ENCODE assay signal across 7 mouse cellular contexts in the genomic region with DNA sequence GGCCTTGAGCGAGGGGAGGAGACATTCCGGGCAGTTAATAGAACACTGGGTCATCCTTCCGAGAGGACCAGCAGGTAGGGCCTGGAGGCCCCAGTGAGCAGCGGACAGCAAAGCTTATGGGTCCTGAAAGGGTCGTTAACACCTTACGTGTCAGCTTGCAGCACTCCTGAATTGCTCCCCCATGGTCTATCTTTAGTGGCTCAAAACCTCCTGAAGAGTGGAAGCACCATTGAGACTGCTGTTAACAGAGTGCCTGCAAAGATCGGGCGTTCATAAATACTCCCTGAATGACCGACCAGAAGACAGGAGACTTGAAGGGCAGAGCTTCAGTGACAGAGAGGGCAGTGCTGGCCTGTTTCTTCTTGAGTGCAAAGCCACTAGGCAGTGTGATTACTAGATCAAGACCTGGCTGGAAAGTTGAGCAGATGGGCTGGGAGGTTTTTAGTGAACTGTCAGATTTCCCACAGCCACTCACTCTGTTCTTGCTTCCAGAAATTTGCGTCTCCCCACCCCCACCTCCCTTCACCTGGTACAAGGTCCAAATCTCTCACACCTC. TPM values are rescaled to one million over a fixed set of nuclear protein-coding genes. Genes with fewer than 3 reads are reported as not detected.
DNase-seq lines count a peak whose midpoint lies in the region; ATAC-seq lines count a peak whose summit lies in the region.

No protein-coding gene starts in this region.

- 27% methylated on average over 10 of the region's 10 CpGs for WGBS in neural tube, embryonic 11.5 days
- WGBS in forebrain, embryonic 10.5 days, result 31% methylated on average over 10 of the region's 10 CpGs
- WGBS in kidney, embryonic 16.5 days, result 28% methylated on average over 10 of the region's 10 CpGs
- 27% methylated on average over 10 of the region's 10 CpGs for WGBS in neural tube, embryonic 12.5 days

- no peaks in the 10 kb centered on the region for H3K27me3 ChIP-seq in neural tube, embryonic 11.5 days (ENCODE audit: control insufficient read depth, insufficient read depth, low read length)
- H3K27me3 ChIP-seq in forebrain, embryonic 10.5 days (ENCODE audit: poor library complexity, severe bottlenecking), result peaks cover 62% of the 10 kb centered on the region
- peaks cover 4% of the 10 kb centered on the region; the same call in 1 of the 2 replicates for H3K27me3 ChIP-seq in kidney, embryonic 16.5 days (ENCODE audit: insufficient read depth, low read length)
- no peaks in the 10 kb centered on the region; the same call in 1 of the 2 replicates for H3K27me3 ChIP-seq in neural tube, embryonic 12.5 days (replicated peaks)

- no peak overlapping the region for H3K27ac ChIP-seq in neural tube, embryonic 11.5 days (ENCODE audit: low read depth, low read length)
- peak overlapping the region; percentile 90 for H3K27ac ChIP-seq in forebrain, embryonic 10.5 days
- H3K27ac ChIP-seq in kidney, embryonic 16.5 days (ENCODE audit: low read length), result peak overlapping the region; percentile 97; the same call in 1 of the 2 replicates
- H3K27ac ChIP-seq in neural tube, embryonic 12.5 days, result no peak overlapping the region

- no peaks in the 10 kb centered on the region for H3K9me3 ChIP-seq in neural tube, embryonic 11.5 days (ENCODE audit: control insufficient read depth, low read length)
- H3K9me3 ChIP-seq in forebrain, embryonic 10.5 days, result no peaks in the 10 kb centered on the region
- H3K9me3 ChIP-seq in kidney, embryonic 16.5 days (ENCODE audit: low read length), result no peaks in the 10 kb centered on the region
- H3K9me3 ChIP-seq in neural tube, embryonic 12.5 days, result no peaks in the 10 kb centered on the region

- H3K4me2 ChIP-seq in neural tube, embryonic 11.5 days (ENCODE audit: low read depth), result peak overlapping the region; percentile 49
- peak overlapping the region; percentile 74 for H3K4me2 ChIP-seq in kidney, embryonic 16.5 days (replicated peaks; ENCODE audit: low read depth, low read length)
- H3K4me2 ChIP-seq in neural tube, embryonic 12.5 days (replicated peaks), result peak overlapping the region; percentile 70

- no peak for ATAC-seq in neural tube, embryonic 11.5 days (ENCODE audit: insufficient read depth, low FRiP score, low TSS enrichment)
- peak; percentile 75 for ATAC-seq in kidney, embryonic 16.5 days (ENCODE audit: low FRiP score, low TSS enrichment)
- ATAC-seq in neural tube, embryonic 12.5 days (ENCODE audit: low FRiP score, low read depth), result no peak; the same call in 1 of the 2 replicates
- no peak for ATAC-seq in cerebellum, adult (ENCODE audit: insufficient number of reproducible peaks, low FRiP score, low TSS enrichment)
- ATAC-seq in erythroid progenitor cell, adult 5-6 weeks (replicated peaks; ENCODE audit: low FRiP score, poor library complexity, severe bottlenecking), result no peak

- H3K9ac ChIP-seq in neural tube, embryonic 11.5 days (ENCODE audit: low read length), result peak overlapping the region; percentile 58
- peak overlapping the region; percentile 73 for H3K9ac ChIP-seq in kidney, embryonic 16.5 days (replicated peaks; ENCODE audit: low read length)
- H3K9ac ChIP-seq in neural tube, embryonic 12.5 days, result peak overlapping the region; percentile 61

- H3K4me1 ChIP-seq in neural tube, embryonic 11.5 days (ENCODE audit: control insufficient read depth, insufficient read depth, low read length), result no peaks in the 10 kb centered on the region
- H3K4me1 ChIP-seq in forebrain, embryonic 10.5 days, result no peaks in the 10 kb centered on the region
- 0 out of 2 replicates have a peak, but pooled peaks cover 3% of the 10 kb centered on the region for H3K4me1 ChIP-seq in kidney, embryonic 16.5 days (ENCODE audit: insufficient read depth, low read length)
- H3K4me1 ChIP-seq in neural tube, embryonic 12.5 days, result no peaks in the 10 kb centered on the region

- H3K36me3 ChIP-seq in neural tube, embryonic 11.5 days (ENCODE audit: control insufficient read depth, insufficient read depth, low read length), result no peaks in the 10 kb centered on the region
- H3K36me3 ChIP-seq in forebrain, embryonic 10.5 days (replicated peaks), result peaks cover 9% of the 10 kb centered on the region
- H3K36me3 ChIP-seq in kidney, embryonic 16.5 days (ENCODE audit: insufficient read depth, low read length), result 0 out of 2 replicates have a peak, but pooled peaks cover 4% of the 10 kb centered on the region
- 0 out of 2 replicates have a peak, but pooled peaks cover 1% of the 10 kb centered on the region for H3K36me3 ChIP-seq in neural tube, embryonic 12.5 days

- DNase-seq in neural tube, embryonic 11.5 days (ENCODE audit: low spot score), result no peak
- DNase-seq in neural tube, embryonic 10.5 days (ENCODE audit: extremely low spot score, low spot score), result no peak
- no peak for DNase-seq in forebrain, embryonic 10.5 days (ENCODE audit: extremely low spot score, low spot score)

- H3K4me3 ChIP-seq in neural tube, embryonic 11.5 days (ENCODE audit: low read depth, low read length), result peak overlapping the region; percentile 40
- H3K4me3 ChIP-seq in forebrain, embryonic 10.5 days, result peak overlapping the region; percentile 60
- H3K4me3 ChIP-seq in kidney, embryonic 16.5 days (ENCODE audit: low read length), result peak overlapping the region; percentile 60
- H3K4me3 ChIP-seq in neural tube, embryonic 12.5 days, result peak overlapping the region; percentile 49

RNA-seq across cellular contexts. Expression of a gene that starts 0.8 kb away (rescaled TPM):
- polyA plus RNA-seq in neural tube, embryonic 11.5 days (2014; fragmentation: Nextera tagmentation; extraction: Ambion mirVana), result 34.9 and 36.3 TPM in 2 replicates
- polyA plus RNA-seq in forebrain, embryonic 10.5 days (2016; fragmentation: Nextera tagmentation; extraction: Ambion mirVana), result 30.7 and 32.5 TPM in 2 replicates
- 40.5 and 43.8 TPM in 2 replicates for polyA plus RNA-seq in kidney, embryonic 16.5 days (2015; fragmentation: Nextera tagmentation; extraction: Ambion mirVana)
- polyA plus RNA-seq in neural tube, embryonic 12.5 days (2016; fragmentation: Nextera tagmentation; extraction: Ambion mirVana), result 24.1 and 26.1 TPM in 2 replicates
- 25.9 and 40.2 TPM in 2 replicates for total RNA-seq in erythroid progenitor cell, adult 5-6 weeks (2015; ENCODE audit: low replicate concordance)
- total RNA-seq in erythroid progenitor cell, adult 5-6 weeks (2017; ENCODE audit: low replicate concordance), result 27.2 and 28.6 TPM in 2 replicates

Comparison
In these comparisons a context has a peak if more than half of its experiments do, and no peak if none do; other contexts are left out.
1. H3K27ac ChIP-seq: peak in forebrain, embryonic 10.5 days (single experiment) and kidney, embryonic 16.5 days (single experiment); none in neural tube, embryonic 11.5 days (single experiment) and neural tube, embryonic 12.5 days (single experiment).
2. Peak in every context shown above with its lines, with median percentiles within 50 percentile points of each other: H3K4me2 ChIP-seq, H3K4me3 ChIP-seq and H3K9ac ChIP-seq.